ENCODE assay signal across 27 mouse cellular contexts in genomic region chr1:132277124-132277523, GRCm38 (mm10). TPM values are rescaled to one million over a fixed set of nuclear protein-coding genes. Genes with fewer than 3 reads are reported as not detected.
"Had no signal": no experiment of that assay in that cellular context is flagged by ENCODE, and none has a peak within 500 bp of the region (broad histone marks: within the 10 kb centered on the region; RNA-seq: fewer than 3 reads in every experiment).

No protein-coding gene starts in this region.

- H3K9me3 ChIP-seq: limb, embryonic 12.5 days; limb, embryonic 15.5 days had no signal

- H3K36me3 ChIP-seq: limb, embryonic 12.5 days; limb, embryonic 15.5 days had no signal

- H3K4me2 ChIP-seq: limb, embryonic 12.5 days; limb, embryonic 15.5 days; liver, embryonic 11.5 days; lung, embryonic 14.5 days had no signal

- ATAC-seq: liver, postnatal 0 days; lung, postnatal 0 days had no signal

- H3K27me3 ChIP-seq: limb, embryonic 12.5 days; limb, embryonic 15.5 days had no signal

- H3K4me1 ChIP-seq: limb, embryonic 12.5 days had no signal

- DNase-seq: kidney, adult 9 months; kidney, postnatal 14 days; kidney, postnatal 4 days; left cerebral cortex, postnatal 4 days; liver, postnatal 0 days; lung, embryonic 14.5 days; midbrain, embryonic 14.5 days; retina, postnatal 1 day; right cerebral cortex, postnatal 25 days; spleen, adult 18-20 months; thymus, adult 18-20 months; thymus, postnatal 4 days had no signal

- H3K4me3 ChIP-seq: limb, embryonic 12.5 days; limb, embryonic 15.5 days had no signal

- H3K27ac ChIP-seq: limb, embryonic 12.5 days; limb, embryonic 15.5 days; liver, embryonic 14.5 days; macrophage had no signal

- H3K9ac ChIP-seq: limb, embryonic 12.5 days; limb, embryonic 15.5 days; liver, embryonic 14.5 days; liver, postnatal 0 days; lung, embryonic 14.5 days had no signal

RNA-seq across cellular contexts. Expression of gene Klhdc8a, which starts 21.3 kb away (rescaled TPM):
- total RNA-seq: megakaryocyte, adult 5-6 weeks had no signal
- polyA plus RNA-seq: macrophage had no signal

RNA-seq across cellular contexts. Expression of gene Gm10188, which starts 47.6 kb away (rescaled TPM):
- total RNA-seq: layer of hippocampus, adult 18-20 months; layer of hippocampus, postnatal 14 days; left cerebral cortex, adult 8-10 months; left cerebral cortex, postnatal 14 days; left cerebral cortex, postnatal 4 days; megakaryocyte, adult 5-6 weeks; midbrain, postnatal 0 days had no signal
- polyA plus RNA-seq: kidney, embryonic 16.5 days; limb, embryonic 12.5 days; limb, embryonic 15.5 days; liver, embryonic 11.5 days; liver, embryonic 14.5 days; liver, postnatal 0 days; lung, embryonic 14.5 days; lung, postnatal 0 days; macrophage; neural tube, embryonic 11.5 days; stomach, embryonic 16.5 days had no signal
